Comparison of ENCODE assay signal across 27 mouse cellular contexts in genomic region chr13:34351437-34351836, GRCm38 (mm10). TPM values are rescaled to one million over a fixed set of nuclear protein-coding genes. Genes with fewer than 3 reads are reported as not detected.
"Had no signal": no experiment of that assay in that cellular context is flagged by ENCODE, and none has a peak within 500 bp of the region (broad histone marks: within the 10 kb centered on the region; RNA-seq: fewer than 3 reads in every experiment).

No protein-coding gene starts in this region.

- H3K9me3 ChIP-seq: heart, embryonic 13.5 days; heart, embryonic 15.5 days; hindbrain, embryonic 13.5 days; hindbrain, embryonic 15.5 days; kidney, embryonic 15.5 days; limb, embryonic 13.5 days; limb, embryonic 15.5 days had no signal

- H3K9ac ChIP-seq: heart, embryonic 13.5 days; heart, embryonic 15.5 days; hindbrain, embryonic 13.5 days; hindbrain, embryonic 15.5 days; kidney, embryonic 15.5 days; limb, embryonic 13.5 days; limb, embryonic 15.5 days; liver, embryonic 14.5 days had no signal

- DNase-seq: gastrocnemius, adult 2 months; gastrocnemius, postnatal 10 days; gastrocnemius, postnatal 25 days; heart, adult 18-20 months; heart, postnatal 14 days; heart, postnatal 36 days; kidney, adult 11 months; kidney, adult 2 months; kidney, adult 9 months; kidney, postnatal 14 days; kidney, postnatal 36 days; layer of hippocampus, adult 9-11 months; layer of hippocampus, postnatal 36 days; left cerebral cortex, postnatal 4 days had no signal

- H3K4me1 ChIP-seq: hindbrain, embryonic 13.5 days; kidney, embryonic 15.5 days; limb, embryonic 13.5 days had no signal

- H3K36me3 ChIP-seq: heart, embryonic 13.5 days; heart, embryonic 15.5 days; hindbrain, embryonic 13.5 days; hindbrain, embryonic 15.5 days; kidney, embryonic 15.5 days; limb, embryonic 13.5 days; limb, embryonic 15.5 days had no signal

- H3K27ac ChIP-seq: gastrocnemius, adult 2 months; heart, embryonic 13.5 days; heart, embryonic 15.5 days; hindbrain, embryonic 13.5 days; hindbrain, embryonic 15.5 days; hindbrain, postnatal 0 days; kidney, embryonic 15.5 days; kidney, postnatal 0 days; limb, embryonic 13.5 days; limb, embryonic 15.5 days; liver, embryonic 14.5 days had no signal

- H3K27me3 ChIP-seq: heart, embryonic 13.5 days; hindbrain, embryonic 13.5 days; hindbrain, embryonic 15.5 days; limb, embryonic 15.5 days had no signal

- H3K4me2 ChIP-seq: heart, embryonic 11.5 days; heart, embryonic 13.5 days; heart, embryonic 15.5 days; hindbrain, embryonic 13.5 days; hindbrain, embryonic 15.5 days; kidney, embryonic 15.5 days; limb, embryonic 13.5 days; limb, embryonic 15.5 days had no signal

- ATAC-seq: hindbrain, postnatal 0 days; intestine, embryonic 16.5 days had no signal

- H3K4me3 ChIP-seq: gastrocnemius, adult 2 months; heart, embryonic 13.5 days; heart, embryonic 15.5 days; hindbrain, embryonic 13.5 days; hindbrain, embryonic 15.5 days; kidney, embryonic 15.5 days; limb, embryonic 13.5 days; limb, embryonic 15.5 days had no signal

RNA-seq across cellular contexts. Expression of gene Slc22a23, which starts 6.5 kb away (rescaled TPM):
- total RNA-seq: granulocyte monocyte progenitor cell, adult 5-6 weeks had no signal
